Mouse (Mus musculus): ENCODE results near the gene Mre11a.
"Not testable (repeated sequence)": the region's sequence is repeated elsewhere in the genome, so short reads cannot be mapped to it uniquely, and the experiment has no call there.

Mre11a gene

GRCm38 (mm10) chr9:14868326-14868725 lies 83.9 kb downstream of the Mre11a start:
- no peak for DNase-seq (ENCODE audit: low spot score in 2 of 2)

- no peak for DNase-seq (ENCODE audit: low spot score in 2 of 2)
These were observed 85.9 kb downstream of the Mre11a start for GRCm38 (mm10) chr9:14870377-14870776.

- no peak for DNase-seq (ENCODE audit: low spot score in 2 of 2)
These were observed 86.3 kb downstream of the Mre11a start for GRCm38 (mm10) chr9:14870802-14871201.

GRCm38 (mm10) chr9:14871536-14871935 lies 87.1 kb downstream of the Mre11a start:
- DNase-seq (ENCODE audit: low spot score in 2 of 2) = no peak

- no peak for DNase-seq (ENCODE audit: low spot score in 2 of 2)
These were observed 87.9 kb downstream of the Mre11a start for GRCm38 (mm10) chr9:14872181-14872930.

GRCm38 (mm10) chr9:14875743-14876507 lies 91.5 kb downstream of the Mre11a start:
- no peak for DNase-seq (ENCODE audit: low spot score in 2 of 2)

GRCm38 (mm10) chr9:14876566-14876965 lies 92.1 kb downstream of the Mre11a start:
- DNase-seq (ENCODE audit: low spot score in 2 of 2) = not testable (repeated sequence)

GRCm38 (mm10) chr9:14884641-14885040 lies 100.2 kb downstream of the Mre11a start:
- DNase-seq (ENCODE audit: low spot score in 2 of 2) = no peak

GRCm38 (mm10) chr9:14885151-14885550 lies 100.7 kb downstream of the Mre11a start:
- DNase-seq (ENCODE audit: low spot score in 2 of 2) = no peak

- no peak for DNase-seq (ENCODE audit: low spot score in 2 of 2)
These were observed 101.5 kb downstream of the Mre11a start for GRCm38 (mm10) chr9:14885954-14886353.

Data from urinary bladder, adult 18-20 months (tissue).